Mouse (Mus musculus) adrenal gland, adult 18-20 months (tissue): ENCODE results near the gene Mcoln1. TPM values are rescaled to one million over a fixed set of nuclear protein-coding genes. Genes with fewer than 3 reads are reported as not detected.

ENCODE experiments used
- DNase-seq, 2 experiments: peaks; one replicate each; pipeline ENCODE4 v3.0.0; 2021 to 2022; ENCODE audit warnings: low spot score in 2 of 2
- total RNA-seq, 2 experiments: library from RNA; stranded (reverse); gene quantifications; 1 replicate in 1 of 2; 2 replicates in 1 of 2; pipeline ENCODE4 v1.2.3; 2021

The Mcoln1 gene
- total RNA-seq, 2 experiments from 2014 or later, result 40.9 to 42.8 TPM

DNA sequence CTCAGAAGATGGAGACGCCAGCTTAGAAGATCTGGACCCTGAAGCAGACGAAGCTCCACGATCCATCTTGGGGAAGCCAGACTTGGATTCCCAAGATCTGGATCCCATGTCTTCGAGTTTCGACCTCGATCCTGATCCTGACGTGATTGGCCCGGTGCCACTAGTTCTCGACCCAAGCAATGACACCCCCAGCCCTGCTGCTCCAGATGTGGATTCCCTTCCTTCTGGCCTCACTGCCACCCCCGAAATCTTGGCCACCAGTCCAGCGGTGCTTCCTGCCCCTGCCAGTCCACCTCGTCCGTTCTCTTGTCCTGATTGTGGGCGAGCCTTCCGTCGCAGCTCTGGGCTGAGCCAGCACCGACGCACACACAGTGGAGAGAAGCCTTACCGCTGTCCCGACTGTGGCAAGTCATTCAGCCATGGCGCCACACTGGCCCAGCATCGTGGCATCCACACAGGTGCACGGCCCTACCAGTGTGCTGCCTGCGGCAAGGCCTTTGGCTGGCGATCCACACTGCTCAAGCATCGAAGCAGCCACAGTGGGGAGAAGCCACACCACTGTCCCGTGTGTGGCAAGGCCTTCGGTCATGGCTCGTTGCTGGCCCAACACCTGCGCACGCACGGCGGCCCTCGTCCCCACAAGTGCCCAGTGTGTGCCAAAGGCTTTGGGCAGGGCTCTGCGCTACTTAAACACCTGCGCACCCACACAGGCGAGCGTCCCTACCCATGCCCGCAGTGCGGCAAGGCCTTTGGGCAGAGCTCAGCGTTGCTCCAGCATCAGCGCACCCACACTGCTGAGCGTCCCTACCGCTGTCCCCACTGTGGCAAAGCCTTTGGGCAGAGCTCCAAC is 4.5 kb upstream of the Mcoln1 start:
- no peak for DNase-seq

- no peak for DNase-seq
These were observed 3.9 kb upstream of the Mcoln1 start for GRCm38 (mm10) chr8:3496428-3496748.

DNA sequence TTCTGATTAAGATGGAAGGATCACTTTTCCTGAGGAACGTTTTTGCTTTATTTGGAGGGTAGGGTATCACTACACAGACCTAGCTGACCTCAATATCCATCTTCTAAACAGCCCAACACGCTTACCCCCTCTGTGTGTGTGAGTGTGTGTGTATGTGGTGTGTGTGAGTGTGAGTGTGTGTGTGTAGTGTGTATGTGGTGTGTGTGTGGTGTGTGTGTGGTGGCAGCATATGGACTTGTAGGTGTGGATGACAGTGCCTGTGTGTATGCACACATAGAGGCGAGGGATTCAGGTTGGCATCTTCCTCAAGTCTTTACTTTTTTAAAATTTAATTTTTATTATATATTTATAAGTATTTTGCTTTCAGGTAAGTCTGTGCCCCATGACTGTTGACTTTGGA is 1.7 kb upstream of the Mcoln1 start:
- DNase-seq, result no peak

DNA sequence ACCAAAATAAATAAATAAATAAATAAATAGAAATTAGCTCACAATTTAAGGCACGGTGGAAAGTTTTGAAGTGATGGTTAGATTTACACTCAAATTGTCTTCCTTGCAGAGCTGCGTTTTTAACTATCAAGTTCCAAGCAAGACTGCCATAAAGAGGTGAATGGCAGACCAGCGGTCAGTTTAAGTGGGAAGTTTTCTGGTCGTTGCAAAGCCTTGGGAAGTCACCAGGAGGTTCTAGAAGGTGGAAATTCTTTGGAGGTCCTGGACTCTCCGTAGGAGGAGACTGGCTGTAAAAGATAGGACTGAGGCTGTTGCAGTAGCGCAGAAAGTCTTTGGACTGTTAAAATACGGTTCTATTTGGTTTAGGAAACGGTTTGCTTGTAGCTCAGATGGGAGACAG is 506 bp upstream of the Mcoln1 start:
- no peak for DNase-seq

DNA sequence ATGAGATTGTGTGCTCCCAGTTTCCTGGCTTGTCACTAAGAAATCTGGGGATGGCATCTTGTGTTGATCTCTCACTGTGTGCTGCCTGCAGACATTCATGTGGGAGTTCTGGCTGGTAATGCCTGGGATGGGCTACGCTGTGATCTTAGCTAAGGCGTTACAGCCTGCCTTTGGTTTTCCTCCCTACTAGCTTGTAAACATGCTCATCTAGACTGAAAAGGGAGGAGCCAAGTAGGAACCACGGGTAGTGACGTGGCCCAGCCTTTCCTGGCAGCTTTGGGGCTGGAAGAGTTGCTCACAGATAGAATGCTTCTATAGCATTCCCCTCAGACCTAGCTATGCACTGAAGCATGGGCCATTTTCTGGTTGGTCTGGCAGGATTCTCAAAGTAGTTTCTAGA is 2.0 kb downstream of the Mcoln1 start:
- no peak for DNase-seq

DNA sequence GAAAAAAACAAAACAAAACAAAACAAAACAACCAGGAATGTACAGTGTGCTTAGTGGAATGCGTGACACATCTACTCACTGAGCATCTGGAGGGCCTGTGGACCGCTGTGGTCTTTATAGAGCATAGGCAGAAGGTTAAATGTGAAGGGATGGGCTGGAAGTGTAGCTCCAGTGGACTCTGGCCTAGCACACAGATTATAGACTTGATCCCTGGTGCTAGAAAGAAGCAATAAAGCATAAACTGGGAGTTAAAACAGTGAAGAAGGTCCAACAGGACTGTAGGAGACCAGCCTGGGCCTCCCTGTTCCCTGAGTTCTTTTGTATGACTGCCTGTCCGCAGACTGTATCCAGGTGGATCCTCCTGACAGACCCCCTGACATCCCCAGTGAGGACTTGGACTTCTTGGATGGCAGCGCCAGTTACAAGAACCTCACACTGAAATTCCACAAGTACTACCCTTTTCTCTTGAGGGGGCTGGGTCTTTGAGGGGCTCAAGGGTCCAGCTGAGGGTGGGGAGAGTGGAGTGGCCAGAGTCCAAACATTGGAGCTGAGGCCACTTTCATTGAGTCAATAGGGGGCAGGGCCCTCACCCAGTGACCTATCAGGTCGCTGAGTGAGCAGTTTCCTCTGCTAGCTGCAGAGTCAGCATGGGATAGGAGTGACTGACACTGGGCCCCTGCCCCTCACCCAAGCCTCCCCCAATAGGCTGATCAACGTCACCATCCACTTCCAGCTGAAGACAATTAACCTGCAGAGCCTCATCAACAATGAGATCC is 7.9 kb downstream of the Mcoln1 start:
- no peak for DNase-seq

DNA sequence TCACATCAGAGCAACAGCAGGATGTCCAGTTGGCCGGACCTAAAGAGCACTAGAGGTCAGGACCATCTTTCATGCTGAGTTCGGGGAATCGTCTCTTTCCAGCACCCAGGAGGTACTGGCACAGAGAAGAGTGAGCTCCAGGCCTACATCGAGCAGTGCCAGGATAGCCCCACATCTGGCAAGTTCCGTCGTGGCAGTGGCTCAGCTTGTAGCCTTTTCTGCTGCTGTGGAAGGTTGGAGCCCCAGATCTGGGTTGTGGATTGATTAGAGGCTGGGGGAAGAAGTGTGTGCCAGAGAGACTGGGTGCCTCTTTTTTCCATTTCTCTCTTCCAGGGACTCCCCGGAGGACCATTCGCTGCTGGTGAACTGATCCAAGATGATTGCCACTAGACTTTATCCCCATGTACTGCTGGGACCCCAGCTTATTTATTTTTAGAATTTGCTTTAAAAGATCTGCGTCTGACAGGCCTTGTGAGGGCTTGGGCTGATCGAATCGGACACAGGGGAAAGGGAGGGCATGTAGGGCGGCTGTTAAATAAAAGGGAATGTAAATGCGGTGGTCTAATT is 14.5 kb downstream of the Mcoln1 start:
- DNase-seq, result no peak

DNA sequence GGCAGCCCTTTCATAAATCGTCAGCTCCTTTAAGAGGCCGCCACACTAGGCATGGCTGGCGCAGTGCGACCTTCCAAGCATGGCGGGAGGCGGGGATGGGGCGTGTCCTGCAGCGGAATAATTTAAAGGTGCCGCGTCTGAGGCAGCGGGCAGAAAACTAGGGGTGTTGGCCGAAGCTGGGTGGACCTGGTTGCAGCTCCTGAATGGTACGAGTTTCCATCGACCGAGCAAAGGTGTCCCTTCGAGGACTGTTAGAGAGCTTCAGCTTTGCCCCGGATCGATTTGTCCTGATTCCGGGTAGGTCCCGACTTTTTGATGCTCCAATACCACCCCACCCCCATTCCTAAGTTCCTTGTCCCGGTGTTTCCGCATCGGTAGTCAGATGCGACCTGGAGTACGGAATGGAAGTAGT is 15.0 kb downstream of the Mcoln1 start, which contains the start of gene Pnpla6:
Pnpla6 (plus strand) TSS at position 125 of the 412 bp plus-strand sequence.
- DNase-seq, result peak; percentile 87 to 88

- peak in 1 of 2 experiments; percentile 44 for DNase-seq
These were observed 15.6 kb downstream of the Mcoln1 start for GRCm38 (mm10) chr8:3515771-3516417.

GRCm38 (mm10) chr8:3516450-3517116 is 16.3 kb downstream of the Mcoln1 start:
- peak; percentile 83 to 85 for DNase-seq

- DNase-seq, result no peak
These were observed 16.8 kb downstream of the Mcoln1 start for GRCm38 (mm10) chr8:3517117-3517495.

- no peak for DNase-seq
These were observed 21.9 kb downstream of the Mcoln1 start for GRCm38 (mm10) chr8:3522007-3522697.

DNA sequence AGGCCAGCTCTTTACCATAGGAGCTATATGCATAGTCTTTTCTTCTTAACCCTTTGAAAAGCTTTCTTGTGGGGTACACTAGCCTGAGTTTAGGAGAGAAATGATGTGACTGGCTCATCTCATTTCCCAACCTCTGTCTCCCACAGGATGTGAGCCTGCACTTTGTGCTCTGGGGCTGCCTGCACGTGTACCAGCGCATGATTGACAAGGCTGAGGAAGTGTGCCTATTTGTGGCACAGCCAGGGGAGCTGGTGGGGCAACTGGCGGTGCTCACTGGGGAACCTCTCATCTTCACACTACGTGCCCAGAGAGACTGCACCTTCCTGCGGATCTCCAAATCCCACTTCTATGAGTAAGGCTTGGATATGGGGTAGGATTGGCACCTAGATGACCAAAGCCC is 30.6 kb downstream of the Mcoln1 start:
- no peak for DNase-seq

DNA sequence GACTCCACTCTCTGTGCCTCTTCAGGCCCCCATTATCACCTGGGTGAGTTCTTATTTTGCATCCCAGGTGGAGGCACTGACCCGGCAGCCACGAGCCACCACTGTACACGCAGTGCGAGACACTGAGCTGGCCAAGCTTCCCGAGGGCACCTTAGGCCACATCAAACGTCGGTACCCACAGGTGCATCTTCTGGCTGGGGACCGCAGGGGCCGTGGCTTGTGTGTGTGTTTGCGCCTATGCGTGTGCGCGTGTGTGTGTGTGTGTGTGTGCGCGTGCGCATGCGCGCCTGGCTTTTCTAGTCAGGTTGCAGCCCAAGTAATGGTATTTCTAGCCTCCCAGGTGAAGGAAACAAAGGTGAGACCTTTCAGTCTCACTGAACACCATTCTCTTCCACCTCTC is 31.7 kb downstream of the Mcoln1 start:
- no peak for DNase-seq

DNA sequence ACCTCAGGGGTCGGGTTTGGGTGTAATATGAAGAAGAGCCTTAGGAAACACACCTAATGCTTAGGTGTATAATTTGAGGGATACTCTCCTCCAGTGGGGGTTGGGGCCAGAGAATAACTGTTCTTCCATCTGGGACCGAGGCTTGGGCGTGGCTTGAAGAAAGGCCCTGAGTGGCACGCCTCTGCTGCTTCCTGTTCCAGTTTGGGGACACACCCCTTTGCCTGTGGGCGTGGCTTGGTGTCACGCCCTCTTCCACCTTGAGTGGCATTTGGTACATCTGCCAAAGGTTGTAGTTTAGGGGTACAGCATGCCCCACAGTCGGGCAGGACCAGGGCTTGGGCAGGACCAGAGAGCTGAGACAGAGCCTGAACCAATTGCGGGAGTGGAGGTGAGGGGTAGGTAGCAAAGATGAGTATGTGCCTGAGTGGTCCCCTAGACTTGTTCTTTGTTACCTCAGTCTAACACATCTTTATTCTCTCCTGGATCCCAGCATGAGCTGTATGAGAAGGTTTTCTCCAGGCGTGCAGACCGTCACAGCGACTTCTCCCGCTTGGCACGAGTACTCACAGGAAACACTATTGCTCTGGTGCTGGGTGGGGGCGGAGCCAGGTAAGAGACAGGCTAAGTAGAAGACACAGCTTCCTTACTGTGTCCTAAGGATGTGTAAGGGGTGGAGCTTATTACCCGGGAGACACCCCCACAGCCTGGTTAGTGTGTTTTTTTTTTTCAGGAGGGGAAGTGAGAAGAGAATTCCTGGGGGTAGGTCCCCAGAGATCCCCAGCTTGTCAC is 36.0 kb downstream of the Mcoln1 start:
- DNase-seq, result no peak

- DNase-seq, result no peak
These were observed 36.7 kb downstream of the Mcoln1 start for GRCm38 (mm10) chr8:3536940-3537339.

DNA sequence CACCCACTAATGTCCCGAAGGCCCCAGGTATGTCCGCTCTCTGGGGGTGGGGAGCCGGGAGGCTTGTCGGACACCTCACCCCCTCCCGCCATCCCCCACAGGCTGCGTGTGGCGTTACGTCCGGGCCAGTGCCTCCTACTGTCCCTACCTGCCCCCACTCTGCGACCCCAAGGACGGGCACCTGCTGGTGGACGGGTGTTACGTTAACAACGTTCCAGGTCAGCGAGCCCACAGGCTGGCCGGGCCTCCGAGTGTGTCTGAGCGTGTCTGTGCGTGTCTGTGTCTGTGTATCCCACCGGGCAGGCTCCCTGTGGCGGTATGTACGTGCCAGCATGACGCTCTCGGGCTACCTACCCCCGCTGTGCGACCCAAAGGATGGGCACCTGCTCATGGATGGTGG is 37.4 kb downstream of the Mcoln1 start:
- DNase-seq, result no peak

DNA sequence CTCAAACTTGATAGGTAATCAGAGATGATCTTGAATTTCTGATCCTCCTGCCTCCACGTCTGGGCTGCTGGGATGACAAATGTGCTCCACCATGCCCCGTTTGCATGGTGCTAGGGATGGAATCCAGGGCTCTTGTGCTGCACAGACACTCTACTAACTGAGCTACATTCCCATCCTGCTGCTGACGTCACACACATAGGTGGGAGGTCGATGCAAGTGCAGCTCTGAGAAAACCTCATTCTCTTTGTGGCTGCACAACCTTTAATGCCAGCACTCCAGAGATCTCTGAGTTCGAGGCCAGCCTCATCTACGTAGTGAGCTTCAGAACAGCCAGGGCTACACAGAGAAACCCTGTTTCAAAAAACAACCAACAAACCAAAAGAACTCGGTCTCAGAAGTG is 38.9 kb downstream of the Mcoln1 start:
- DNase-seq, result no peak

GRCm38 (mm10) chr8:3540076-3540475 is 39.8 kb downstream of the Mcoln1 start:
- DNase-seq, result no peak

GRCm38 (mm10) chr8:3546511-3546910 is 46.3 kb downstream of the Mcoln1 start:
- DNase-seq, result no peak
